Mouse (Mus musculus) myocyte (in vitro differentiated cells): Measurements from ENCODE around the gene Psmg1.

Source experiments
- CEBPB ChIP-seq: IDR thresholded peaks from 2 replicates; pipeline ENCODE4 v1.6.1; 2011; ENCODE audit warnings: mild to moderate bottlenecking, moderate library complexity; ENCODE audit not compliant: poor library complexity, insufficient read depth, severe bottlenecking
- MYOD1 ChIP-seq, 3 experiments: IDR thresholded peaks; one replicate each; pipeline ENCODE4 v1.6.1; 2011; ENCODE audit warnings: control low read depth in 2 of 3, low read depth in 2 of 3, mild to moderate bottlenecking in 2 of 3, moderate library complexity in 1 of 3; ENCODE audit not compliant: insufficient read length in 2 of 3, control insufficient read depth in 1 of 3
- MYOG ChIP-seq, 3 experiments: IDR thresholded peaks; one replicate each; pipeline ENCODE4 v1.6.1; 2011; ENCODE audit warnings: control low read depth in 2 of 3, low read depth in 2 of 3, mild to moderate bottlenecking in 2 of 3; ENCODE audit not compliant: insufficient read length in 2 of 3, control insufficient read depth in 1 of 3, insufficient read depth in 1 of 3
- POLR2A ChIP-seq: IDR thresholded peaks from one replicate; pipeline ENCODE4 v1.6.1; 2011; ENCODE audit warnings: low read depth, mild to moderate bottlenecking, control low read depth, moderate library complexity; ENCODE audit not compliant: insufficient read length
- POLR2AphosphoS2 ChIP-seq: IDR thresholded peaks from one replicate; pipeline ENCODE4 v1.6.1; 2011; ENCODE audit warnings: low read depth, control low read depth; ENCODE audit not compliant: insufficient read length
- REST ChIP-seq: IDR thresholded peaks from one replicate; pipeline ENCODE4 v1.6.1; 2011; ENCODE audit warnings: mild to moderate bottlenecking, control low read depth, moderate library complexity; ENCODE audit not compliant: insufficient read depth, insufficient read length
- SRF ChIP-seq: IDR thresholded peaks from one replicate; pipeline ENCODE4 v1.6.1; 2011; ENCODE audit warnings: low read depth; ENCODE audit not compliant: control insufficient read depth, insufficient read length
- TCF3 ChIP-seq: IDR thresholded peaks from one replicate; pipeline ENCODE4 v1.6.1; 2011; ENCODE audit warnings: low read depth, control low read depth; ENCODE audit not compliant: insufficient read length
- USF1 ChIP-seq: IDR thresholded peaks from one replicate; pipeline ENCODE4 v1.6.1; 2011; ENCODE audit warnings: low read depth, mild to moderate bottlenecking, control low read depth, moderate library complexity

- TF ChIP-seq POLR2A (no peak), REST (no peak), USF1 (no peak), CEBPB (peak; percentile 9; the same call in 1 of the 2 replicates), MYOD1 (IDR thresholded peaks at IDR 0.05; ENCODE audit: control insufficient read depth in 1 of 3, insufficient read length in 2 of 3, low read depth in 2 of 3) (no peak), POLR2AphosphoS2 (no peak), TCF3 (no peak), SRF (no peak), MYOG (IDR thresholded peaks at IDR 0.05; ENCODE audit: control insufficient read depth in 1 of 3, insufficient read depth in 1 of 3, insufficient read length in 2 of 3, low read depth in 2 of 3) (no peak)
These were observed 45.1 kb downstream of the Psmg1 start for GRCm38 (mm10) chr16:95945389-95946311.
